Mouse (Mus musculus) testis, postnatal 10 days (tissue): ENCODE results near the gene Fpgs.

Experiments used
- DNase-seq: peaks from one replicate; pipeline ENCODE4 v3.0.0; 2021; ENCODE audit warnings: low spot score

The Fpgs gene

DNA sequence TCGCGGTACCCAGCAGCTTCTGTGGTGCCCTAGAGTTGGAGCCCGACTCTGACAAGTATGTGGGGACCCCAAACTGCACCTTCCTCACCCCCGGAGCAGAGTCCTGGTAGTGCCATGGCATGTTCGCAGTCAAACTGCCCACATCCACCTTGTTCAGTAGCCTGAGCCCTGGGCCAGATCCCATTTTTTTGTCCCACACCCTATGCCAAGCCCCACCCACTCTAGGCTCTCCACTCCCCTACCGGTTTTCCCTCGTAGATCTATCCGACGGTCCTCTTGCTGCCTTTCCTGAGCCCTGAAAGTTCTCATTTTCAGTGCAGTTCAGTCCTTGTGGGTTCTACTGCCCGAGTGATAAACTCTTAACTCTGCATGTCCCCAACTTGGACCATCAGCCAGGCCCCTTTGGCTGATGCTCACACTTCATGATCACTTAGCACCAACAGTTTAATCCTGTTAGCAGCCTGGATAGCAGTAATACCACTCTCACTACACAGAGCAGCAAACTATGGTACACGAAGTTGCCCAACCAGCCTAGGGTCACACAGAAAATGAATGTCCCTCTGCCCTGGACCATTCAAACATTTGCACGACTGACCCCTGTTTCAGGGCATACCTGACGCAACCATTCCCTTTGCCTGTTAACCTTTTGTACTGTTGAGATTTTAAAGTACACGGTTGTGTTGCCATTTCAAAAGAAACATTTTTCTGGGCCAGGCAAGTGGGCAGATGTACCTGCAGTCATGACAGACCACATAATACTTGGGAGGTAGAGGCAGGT, 2.8 kb downstream of the Fpgs start:
- DNase-seq: no peak

DNA sequence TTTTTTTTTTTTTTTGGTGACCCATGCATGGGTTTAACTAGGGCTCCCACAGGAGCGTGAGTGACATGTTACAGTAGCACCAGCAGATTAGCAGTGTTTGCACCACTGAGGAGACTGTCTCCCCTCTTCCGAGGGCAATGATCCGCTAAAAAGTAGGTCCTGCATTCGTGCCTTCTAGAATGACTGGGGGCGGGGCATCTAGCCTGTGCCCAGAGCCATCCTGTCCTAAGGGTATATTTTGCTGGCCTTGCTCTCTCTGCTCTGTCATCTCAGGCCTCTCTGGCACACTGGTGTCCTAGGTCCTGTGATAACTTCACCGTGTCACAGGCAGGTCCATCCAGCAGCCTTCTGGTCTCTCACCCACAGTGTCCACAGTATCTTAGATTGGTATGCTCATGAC, 4.3 kb downstream of the Fpgs start:
- no peak for DNase-seq

DNA sequence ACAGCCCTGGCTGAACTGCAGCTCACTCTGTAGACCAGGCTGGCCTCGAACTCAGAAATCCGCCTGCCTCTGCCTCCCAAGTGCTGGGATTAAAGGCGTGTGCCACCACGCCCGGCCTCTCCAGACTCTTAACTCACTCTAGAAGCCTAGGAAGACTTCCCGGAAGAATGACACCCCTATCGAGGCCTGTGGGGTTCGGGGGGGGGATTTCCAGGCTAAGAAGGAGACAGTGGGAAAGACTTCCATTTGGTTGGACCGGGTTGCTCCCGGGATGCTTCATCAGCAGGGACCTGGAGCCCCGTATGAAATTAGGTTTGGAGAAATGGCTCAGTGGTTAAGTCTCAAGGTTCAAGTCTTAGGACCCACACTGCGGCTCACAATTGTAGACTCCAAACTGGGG, 9.3 kb downstream of the Fpgs start:
- no peak for DNase-seq

DNA sequence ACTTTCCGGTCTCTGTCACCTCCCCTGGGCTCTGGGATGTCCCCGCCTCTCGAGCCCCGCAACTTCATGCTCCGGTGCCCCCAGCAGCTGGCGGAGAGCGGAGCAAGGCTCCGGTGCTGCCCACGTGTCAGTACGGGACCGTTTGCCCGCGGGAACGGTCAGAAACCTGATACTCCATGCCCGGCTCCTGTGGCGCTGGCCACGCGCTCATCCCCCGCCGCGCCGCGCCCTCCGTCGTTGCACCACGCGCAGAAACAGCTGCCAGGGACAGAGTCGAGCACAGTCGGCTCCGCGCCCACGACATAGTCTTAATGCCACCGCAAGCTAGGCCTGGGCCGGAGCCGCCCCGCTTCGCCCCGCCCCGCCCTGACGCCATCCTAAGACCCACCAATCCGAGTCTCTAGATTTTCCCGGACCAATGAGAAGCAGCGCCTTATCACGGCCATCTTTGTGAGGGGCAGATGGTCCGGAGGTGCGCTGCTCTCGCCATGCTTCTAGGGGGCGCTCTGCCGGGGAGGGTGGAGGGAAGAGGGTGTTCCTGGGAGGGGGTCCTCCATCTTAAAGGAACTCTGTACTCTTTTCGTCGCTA, 10.0 kb downstream of the Fpgs start:
- peak; percentile 97 for DNase-seq

DNA sequence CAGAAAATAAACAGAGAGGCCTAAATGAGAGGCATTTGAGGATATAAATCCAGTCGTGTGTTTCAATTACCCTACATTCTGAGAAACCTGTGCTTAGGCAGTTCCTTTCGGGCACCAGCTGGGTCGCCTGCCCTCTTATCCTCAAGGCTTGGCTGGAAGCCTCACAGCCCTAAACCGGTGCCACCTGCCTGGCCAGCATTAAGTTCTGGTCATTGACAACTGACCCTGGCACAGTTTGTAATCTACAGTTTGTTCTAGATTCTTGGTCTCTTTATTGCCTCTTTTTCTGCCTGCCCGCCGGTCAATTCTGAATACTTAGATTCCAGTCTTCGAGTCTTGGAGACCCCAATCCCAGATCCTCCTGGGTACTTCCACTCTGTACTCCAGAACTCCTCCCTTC, 10.7 kb downstream of the Fpgs start:
- DNase-seq: no peak

DNA sequence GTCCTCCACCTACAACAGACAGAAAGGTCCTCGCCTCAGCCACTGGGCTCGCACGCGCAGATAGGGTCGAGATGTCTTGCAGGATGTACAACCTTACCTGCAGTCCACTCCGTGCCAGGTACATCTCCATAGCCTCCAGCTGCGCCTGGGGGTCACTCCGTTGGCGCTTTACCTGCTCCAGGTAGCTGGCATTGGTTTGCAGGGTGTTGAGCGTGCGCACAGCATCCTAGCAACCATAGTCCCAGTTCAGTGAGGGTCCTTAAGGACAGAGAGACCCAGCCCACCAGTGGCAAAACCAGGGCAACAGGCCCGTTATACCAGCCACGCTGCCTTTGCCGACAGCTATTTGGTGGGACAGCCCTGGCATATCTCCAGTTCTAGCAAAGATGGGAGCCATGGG, 11.4 kb downstream of the Fpgs start:
- no peak for DNase-seq

DNA sequence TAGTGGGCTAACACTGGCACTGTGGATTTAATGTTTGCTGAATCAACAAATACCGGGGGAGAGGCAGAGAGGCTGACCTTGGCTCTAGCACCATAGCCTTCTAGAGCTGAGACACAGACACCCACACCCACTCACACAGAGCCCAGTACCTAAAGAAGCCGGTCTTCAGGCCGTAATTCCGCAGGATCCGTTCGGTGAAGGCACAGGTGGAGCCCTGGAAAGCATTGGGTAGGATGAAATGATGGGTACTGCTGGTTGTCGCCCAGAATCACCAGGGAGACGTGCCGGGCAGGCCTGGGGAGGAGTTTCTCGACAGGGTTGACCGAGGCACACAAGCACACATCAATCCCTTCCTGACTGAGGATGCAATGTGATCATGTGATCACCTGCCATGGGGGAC, 12.9 kb downstream of the Fpgs start:
- no peak for DNase-seq

DNA sequence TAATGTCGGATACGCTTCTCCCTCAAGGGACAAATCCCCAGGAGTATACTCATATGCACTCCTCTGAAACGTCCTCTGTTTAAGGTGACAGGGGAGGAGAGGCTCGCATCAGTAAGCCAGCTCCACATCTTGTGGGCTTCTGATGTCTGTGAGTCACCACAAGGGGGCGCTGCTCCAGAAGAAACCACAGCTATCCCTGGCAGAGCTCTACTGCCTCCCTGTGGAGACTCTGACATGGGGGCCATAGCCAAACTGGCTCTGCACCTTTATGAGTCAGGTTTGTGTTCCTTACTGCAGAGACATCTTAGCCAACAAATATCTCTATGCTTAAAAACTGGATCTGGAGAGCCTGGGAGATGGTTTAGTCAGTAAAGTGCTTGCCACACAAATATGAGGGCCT, 14.5 kb downstream of the Fpgs start:
- peak; percentile 95 for DNase-seq

DNA sequence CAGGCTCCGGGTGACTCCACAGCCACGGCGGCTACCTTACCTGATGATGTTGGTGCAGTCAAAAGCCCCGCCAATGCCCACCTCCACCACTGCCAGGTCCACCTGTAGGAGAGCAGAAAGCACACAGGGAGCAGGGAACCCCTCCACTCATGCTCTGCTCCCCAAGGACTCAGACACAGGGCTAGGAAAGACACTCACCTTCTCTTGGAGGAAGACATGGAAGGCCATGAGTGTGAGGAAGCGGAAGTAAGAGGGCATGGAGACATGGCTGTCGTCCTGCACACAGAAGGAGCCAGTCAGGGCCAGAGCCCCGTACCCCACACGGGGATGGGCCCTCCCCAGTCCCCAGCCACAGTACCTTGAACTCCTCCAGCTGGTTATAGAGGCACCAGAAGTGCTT, 16.4 kb downstream of the Fpgs start:
- DNase-seq: no peak

DNA sequence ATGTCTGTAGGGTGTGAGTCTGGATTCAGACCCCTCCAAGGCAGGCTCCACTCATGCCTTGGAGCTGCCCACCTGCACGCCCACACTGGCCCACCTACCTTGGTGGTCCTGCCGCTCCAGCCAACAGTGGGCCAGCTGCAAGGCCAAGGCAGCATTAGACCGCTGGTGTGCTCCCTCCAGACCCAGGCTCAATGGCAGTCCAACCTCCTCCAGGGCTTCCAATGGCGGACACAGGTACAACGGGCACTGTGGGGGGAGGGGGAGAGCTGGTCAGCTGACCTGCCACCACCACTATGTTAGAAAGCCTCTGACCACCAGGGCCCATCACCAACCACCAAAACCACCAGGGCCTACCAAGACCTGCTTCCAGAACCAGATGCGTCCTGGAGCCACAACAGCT, 17.3 kb downstream of the Fpgs start:
- DNase-seq: peak; percentile 47

DNA sequence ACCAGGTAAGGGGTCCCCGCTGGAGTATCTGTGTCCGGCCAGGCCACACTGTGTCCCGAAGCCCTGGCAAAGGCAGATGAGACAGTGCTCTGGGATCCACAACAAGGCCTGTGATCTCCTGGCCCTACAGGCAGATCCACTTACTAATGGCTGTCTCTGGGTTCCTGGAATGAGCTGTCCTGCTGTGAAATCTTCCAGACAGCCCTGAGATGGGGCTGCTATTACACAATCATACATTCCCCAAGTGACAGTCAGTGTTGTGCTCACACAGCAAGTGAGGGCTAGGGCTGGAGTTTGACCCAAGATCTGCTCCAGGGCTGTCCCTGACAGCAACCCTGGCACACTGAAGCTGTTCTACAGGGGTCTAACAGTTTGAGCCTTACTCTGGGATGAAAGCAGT, 18.1 kb downstream of the Fpgs start:
- no peak for DNase-seq

DNA sequence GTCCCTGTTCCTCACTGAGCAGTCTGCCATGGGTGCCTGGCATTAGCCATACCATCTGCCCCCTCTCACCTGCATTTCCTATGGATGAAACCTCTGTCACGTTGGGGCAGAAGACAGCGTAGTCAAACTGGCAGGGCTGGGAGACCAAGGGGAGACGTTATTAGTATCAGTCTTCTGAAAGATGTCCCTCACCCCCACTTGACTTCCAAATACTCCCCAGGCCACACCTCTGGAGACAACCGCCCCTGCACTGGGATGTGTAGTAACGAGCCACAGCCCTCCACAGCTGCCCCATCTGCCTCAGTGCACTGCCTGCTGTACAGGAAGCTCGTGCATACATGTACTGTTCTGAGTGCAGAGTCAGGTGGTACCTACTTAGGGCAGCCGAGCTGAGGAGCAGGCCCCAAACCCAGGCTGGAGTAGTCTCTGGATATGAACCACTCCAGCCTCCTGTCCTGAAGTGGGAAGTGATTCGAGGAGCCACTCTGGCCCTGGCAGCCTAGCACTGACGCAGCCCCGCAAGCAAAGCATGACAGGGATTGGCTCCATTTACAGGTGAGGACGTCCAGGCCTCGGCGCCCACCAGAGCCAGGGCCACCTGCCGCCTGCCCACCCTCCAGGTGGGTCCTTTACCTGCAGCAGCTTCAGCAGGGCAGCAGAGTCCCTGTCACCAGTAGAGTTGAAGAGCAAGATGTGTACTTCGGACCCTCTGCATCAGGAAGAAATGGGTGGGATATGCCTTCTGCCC, 19.1 kb downstream of the Fpgs start:
- DNase-seq: no peak

DNA sequence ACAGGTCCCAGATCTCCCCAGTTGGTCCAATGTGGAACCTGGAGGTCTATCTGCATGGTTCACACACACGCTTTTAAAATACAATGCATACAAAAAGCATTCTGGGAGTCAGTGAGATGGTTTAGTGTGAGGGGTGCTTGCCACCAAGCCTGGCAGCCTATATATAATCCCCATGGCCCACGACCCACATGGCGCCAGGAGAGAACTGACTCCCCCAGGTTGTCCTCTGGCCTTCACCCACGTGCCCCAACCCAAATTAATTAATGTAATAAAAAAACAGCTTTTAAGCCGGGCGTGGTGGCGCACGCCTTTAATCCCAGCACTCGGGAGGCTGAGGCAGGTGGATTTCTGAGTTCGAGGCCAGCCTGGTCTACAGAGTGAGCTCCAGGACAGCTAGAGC, 20.2 kb downstream of the Fpgs start:
- DNase-seq: no peak

DNA sequence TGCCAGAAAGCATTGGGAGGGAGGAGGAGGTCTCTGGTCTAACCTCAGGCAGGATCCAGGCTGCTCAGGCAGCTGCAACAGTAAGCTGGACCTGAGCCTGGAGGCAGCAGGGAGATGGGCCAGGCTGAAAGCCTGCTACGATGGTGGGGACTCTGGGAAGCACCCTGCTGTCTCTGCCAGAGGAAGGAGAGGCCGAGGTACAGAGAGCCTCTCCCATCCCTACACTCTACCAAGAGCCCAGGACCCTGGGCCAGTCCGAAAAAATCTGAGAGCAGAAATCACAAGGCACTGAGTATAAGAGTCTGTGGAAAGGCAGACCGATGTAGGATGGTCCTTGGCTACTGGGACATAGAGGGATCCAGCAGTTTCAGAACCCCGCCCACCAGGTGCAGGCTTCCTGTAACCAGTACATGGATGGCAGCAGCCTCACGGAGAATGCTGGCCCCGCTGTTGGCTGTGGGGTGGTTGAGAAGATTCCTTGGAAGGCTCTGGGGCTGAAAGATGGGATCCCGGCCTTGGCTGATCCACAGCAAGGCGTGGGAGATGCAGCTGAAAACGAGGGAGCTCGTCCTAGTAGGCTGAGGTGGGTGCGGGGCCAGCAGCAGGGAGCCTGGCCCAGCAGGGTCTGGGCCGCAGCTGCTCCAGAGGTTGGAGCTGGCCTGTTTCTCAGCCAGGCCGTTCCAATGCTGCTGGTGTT, 21.1 kb downstream of the Fpgs start:
- DNase-seq: no peak

DNA sequence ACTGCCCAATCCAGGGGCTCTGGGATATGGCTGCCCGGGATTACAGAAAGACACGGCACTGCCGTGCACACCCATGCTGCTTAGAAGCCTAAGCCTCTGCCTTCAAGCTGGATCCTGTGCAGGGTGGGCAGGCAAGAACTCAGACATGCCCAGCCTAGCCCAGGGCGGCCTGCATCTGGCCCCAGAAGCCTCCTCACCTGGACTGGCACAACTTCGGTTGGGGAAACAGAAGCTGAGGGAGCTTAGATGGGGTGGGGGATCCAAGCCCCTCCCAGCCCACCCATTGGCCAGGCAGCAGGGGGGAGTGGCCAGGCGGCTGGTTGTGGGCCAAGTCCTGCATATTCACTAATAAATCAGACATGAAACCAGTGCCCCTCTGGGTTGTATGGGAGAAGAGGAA, 22.2 kb downstream of the Fpgs start:
- DNase-seq: no peak

DNA sequence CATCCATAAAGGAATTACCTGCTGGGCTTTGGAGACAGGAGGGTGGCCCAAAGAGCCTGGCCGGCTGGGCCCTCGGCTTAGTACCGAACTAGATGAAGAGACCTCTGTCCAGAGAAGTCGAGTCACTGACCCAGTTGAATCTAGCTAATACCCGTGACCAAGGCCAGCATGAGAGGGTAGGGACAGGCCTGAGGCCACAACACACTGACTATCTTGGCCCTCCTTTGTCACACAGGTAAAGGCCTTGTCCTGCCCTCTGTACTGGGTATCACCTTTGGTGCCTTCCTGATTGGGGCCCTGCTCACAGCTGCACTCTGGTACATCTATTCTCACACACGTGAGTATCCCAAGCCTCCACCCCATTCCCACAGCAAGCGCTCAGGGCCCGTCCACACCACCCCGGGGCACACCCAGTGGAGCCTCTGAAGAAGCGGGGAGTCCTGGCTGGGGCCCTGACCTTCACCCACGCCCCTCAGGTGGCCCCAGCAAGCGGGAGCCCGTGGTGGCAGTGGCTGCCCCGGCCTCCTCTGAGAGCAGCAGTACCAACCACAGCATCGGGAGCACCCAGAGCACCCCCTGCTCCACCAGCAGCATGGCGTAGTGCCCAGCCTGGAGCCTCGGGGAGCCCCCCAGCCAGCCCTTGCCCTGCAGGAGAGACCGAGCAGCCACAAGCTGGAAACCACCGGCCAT, 22.8 kb downstream of the Fpgs start:
- no peak for DNase-seq

DNA sequence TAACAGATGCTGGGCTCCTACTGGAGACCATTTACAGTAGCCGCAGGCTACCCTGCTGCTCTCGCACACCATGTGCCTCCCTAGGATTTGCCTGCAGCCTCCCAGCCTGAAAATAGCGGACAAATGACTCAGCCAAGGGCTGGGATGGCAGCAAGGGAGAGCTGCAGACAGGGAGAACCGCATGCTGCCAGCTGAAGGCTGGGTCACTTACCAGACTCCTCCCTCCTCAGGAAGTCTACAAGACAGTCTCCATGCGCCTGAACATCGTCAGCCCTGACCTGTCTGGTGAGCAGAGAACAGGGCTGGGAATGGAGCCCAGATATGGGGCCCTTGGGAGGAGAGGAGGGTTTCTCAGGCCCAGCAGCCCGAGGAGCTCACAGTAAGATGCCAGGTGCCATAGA, 23.9 kb downstream of the Fpgs start:
- peak; percentile 74 for DNase-seq

DNA sequence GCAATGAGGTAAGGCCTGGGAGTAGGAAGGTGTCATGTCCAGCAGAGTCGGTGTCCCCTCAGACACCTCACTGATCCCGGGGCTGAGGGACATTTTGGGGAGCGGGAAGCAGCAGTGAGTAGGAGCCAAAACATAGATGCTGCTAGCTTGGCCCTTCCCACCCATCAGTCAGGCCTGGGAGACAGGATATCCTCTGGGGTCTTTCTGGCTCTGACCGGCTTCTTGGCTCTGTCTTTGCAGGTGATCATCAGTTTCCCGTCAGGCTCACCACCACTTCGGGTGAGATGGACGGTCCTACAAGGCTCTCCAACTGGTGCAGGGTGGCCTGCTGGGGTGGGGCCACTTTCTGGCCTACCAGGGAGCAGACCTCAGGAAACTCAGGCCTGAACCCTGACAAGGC, 26.3 kb downstream of the Fpgs start:
- no peak for DNase-seq

DNA sequence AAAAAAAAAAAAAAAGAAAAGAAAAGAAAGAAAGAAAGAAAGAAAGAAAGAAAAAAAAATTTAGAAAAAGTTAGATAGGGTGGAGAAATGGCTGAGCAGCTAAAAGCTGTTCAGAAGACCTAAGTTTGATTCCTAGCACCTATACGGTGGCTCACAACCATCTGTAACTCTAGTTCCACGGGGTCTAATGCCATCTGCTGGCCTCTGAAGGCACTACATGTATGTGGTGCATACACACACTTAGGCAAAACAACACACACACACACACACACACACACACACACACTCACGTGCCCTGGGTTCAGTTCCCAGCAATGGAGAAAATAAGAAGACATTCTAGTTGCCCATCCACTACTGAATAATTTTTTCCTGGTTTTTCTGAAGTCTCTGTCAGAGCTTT, 27.1 kb downstream of the Fpgs start:
- DNase-seq: no peak

DNA sequence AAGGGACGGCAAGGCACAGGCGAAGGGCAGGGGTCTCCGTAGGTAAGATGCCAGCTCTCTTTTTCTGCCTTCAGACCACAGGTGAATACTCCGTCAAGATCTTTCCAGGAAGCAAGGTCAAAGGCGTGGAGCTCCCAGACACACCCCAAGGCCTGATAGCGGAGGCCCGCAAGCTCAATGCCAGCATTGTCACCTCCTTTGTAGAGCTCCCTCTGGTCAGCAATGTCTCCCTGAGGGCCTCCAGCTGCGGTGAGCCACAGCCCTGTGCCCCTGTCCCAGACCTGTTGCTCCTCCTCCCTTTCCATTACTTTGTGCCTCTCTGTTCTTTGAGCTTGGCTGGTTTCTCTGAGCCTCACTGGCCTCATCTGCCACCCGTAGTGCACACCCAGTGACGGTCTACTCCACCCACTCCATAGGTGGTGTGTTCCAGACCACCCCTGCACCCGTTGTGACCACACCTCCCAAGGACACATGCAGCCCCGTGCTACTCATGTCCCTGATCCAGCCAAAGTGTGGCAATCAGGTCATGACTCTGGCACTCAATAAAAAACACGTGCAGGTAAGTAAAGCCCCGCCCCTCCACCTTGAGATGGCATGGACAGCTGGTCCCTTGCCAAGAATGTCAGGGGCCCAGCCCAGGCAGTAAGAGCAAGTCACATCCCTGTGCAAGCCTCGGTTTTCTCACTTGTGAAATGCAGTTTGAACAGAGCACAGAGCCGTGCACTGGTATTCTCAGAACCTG, 30.6 kb downstream of the Fpgs start:
- no peak for DNase-seq

DNA sequence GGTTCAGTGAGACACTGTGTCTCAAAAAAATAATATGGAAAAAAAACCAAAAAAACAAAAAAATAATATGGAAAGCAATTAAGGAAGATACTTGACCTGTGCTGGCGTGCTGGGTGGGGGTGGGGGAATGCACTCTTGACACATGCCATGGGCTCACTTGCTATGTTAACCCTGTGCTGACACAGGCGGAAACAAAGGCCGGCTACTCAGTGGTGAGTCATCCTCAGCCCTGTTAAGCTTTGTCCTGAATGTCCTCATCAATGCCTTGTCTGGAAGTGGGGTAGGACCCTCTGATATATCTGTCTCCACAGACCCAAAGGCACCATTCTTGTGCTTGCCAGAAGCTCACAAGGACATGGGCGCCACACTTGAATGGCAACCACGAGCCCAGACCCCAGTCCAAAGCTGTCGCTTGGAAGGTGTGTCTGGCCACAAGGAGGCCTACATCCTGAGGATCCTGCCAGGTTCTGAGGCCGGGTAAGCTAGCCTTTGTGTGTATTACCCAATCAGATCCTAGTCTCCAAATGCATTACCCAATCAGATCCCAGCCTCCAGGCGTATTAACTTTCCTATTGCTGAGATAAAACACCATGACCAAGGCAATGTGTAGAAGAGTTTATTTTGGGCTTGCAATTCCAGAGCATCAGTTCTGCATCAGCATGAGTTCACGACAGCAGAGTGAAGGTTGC, 31.9 kb downstream of the Fpgs start:
- no peak for DNase-seq
